Mouse (Mus musculus) heart, embryonic 11.5 days (tissue): ENCODE measurements at regions not wholly inside any gene's neighbourhood (a gene's known extent, or its start where the extent isn't known, plus 50 kb on each side); places are given as distances from the start of the nearest gene placed in this dataset.

Experiments used
- ATAC-seq: fragments of 200-750 bp; cut with Nextera tagmentation; replicated peaks from 2 replicates; pipeline ENCODE4 v1.8.0; 2017; ENCODE audit warnings: moderate library complexity; ENCODE audit not compliant: insufficient number of reproducible peaks, low FRiP score, low TSS enrichment
- H3K27ac ChIP-seq: fragments of 300-500 bp; sonication (generic); 2 replicates; pipeline ENCODE4 v1.5.1; 2014; ENCODE audit warnings: mild to moderate bottlenecking, low read depth, low read length
- H3K27me3 ChIP-seq: fragments of 300-500 bp; sonication (generic); 2 replicates; pipeline ENCODE4 v1.6.1; 2014; ENCODE audit warnings: mild to moderate bottlenecking, low read length, mixed read lengths; ENCODE audit not compliant: control insufficient read depth, insufficient read depth
- H3K36me3 ChIP-seq: fragments of 300-500 bp; sonication (generic); 2 replicates; pipeline ENCODE4 v1.6.1; 2014; ENCODE audit warnings: mild to moderate bottlenecking, low read length, moderate library complexity, mixed read lengths; ENCODE audit not compliant: control insufficient read depth, insufficient read depth
- H3K4me1 ChIP-seq: fragments of 300-500 bp; sonication (generic); 2 replicates; pipeline ENCODE4 v1.6.1; 2014; ENCODE audit warnings: low read length; ENCODE audit not compliant: control insufficient read depth, insufficient read depth
- H3K4me2 ChIP-seq: fragments of 300-500 bp; sonication (generic); 2 replicates; pipeline ENCODE4 v1.6.1; 2014; ENCODE audit warnings: mild to moderate bottlenecking, moderate library complexity
- H3K4me3 ChIP-seq: fragments of 300-500 bp; sonication (generic); 2 replicates; pipeline ENCODE4 v1.5.1; 2014; ENCODE audit warnings: low read depth, low read length
- H3K9ac ChIP-seq: fragments of 300-500 bp; sonication (generic); 2 replicates; pipeline ENCODE4 v1.6.1; 2014; ENCODE audit warnings: mild to moderate bottlenecking, low read depth, low read length, moderate library complexity
- H3K9me3 ChIP-seq: fragments of 300-500 bp; sonication (generic); replicated peaks from 2 replicates; pipeline ENCODE4 v1.6.1; 2016; ENCODE audit warnings: low read length; ENCODE audit not compliant: control insufficient read depth
- WGBS: fragments of 180-500 bp; shearing (Covaris S2); extraction: QIAGEN DNeasy Blood & Tissue Kit; methylation state at CpG from one replicate; pipeline ENCODE4 v1.1.7; 2014; ENCODE audit not compliant: insufficient replicate concordance; 5-methylcytosine and 5-hydroxymethylcytosine counted together

- no peaks in the 10 kb centered on the region for H3K36me3 ChIP-seq
- 83% methylated on average over 1 of the region's 1 CpGs for WGBS
- no peak overlapping the region for H3K27ac ChIP-seq
- no peak for ATAC-seq
- no peak overlapping the region for H3K4me2 ChIP-seq
- H3K4me1 ChIP-seq, result 0 out of 2 replicates have a peak, but pooled peaks cover 3% of the 10 kb centered on the region
- no peaks in the 10 kb centered on the region for H3K27me3 ChIP-seq
- H3K9me3 ChIP-seq, result no peaks in the 10 kb centered on the region
- H3K9ac ChIP-seq, result no peak overlapping the region
- H3K4me3 ChIP-seq, result no peak overlapping the region
Observed at GRCm38 (mm10) chr11:19299411-19299810, 280.6 kb upstream of the Meis1 start.

GRCm38 (mm10) chr11:19306687-19307086 lies 287.9 kb upstream of the Meis1 start:
- no peaks in the 10 kb centered on the region for H3K9me3 ChIP-seq
- WGBS, result 82% methylated on average over 5 of the region's 5 CpGs
- no peak overlapping the region for H3K4me2 ChIP-seq
- H3K36me3 ChIP-seq, result no peaks in the 10 kb centered on the region
- no peaks in the 10 kb centered on the region for H3K27me3 ChIP-seq
- no peak overlapping the region for H3K27ac ChIP-seq
- no peak overlapping the region for H3K9ac ChIP-seq
- no peak overlapping the region for H3K4me3 ChIP-seq
- no peak for ATAC-seq
- 0 out of 2 replicates have a peak, but pooled peaks cover 3% of the 10 kb centered on the region for H3K4me1 ChIP-seq

- no peak for ATAC-seq
- H3K9me3 ChIP-seq, result no peaks in the 10 kb centered on the region
- no peak overlapping the region for H3K4me2 ChIP-seq
- no peak overlapping the region for H3K9ac ChIP-seq
- H3K36me3 ChIP-seq, result no peaks in the 10 kb centered on the region
- H3K27ac ChIP-seq, result no peak overlapping the region
- H3K4me3 ChIP-seq, result no peak overlapping the region
- 44% methylated on average over 3 of the region's 3 CpGs for WGBS
- H3K4me1 ChIP-seq, result no peaks in the 10 kb centered on the region
- H3K27me3 ChIP-seq, result no peaks in the 10 kb centered on the region
Observed at GRCm38 (mm10) chr11:19330685-19331239, 312.0 kb upstream of the Meis1 start.

GRCm38 (mm10) chr11:19332274-19332673 lies 313.5 kb upstream of the Meis1 start:
- H3K36me3 ChIP-seq, result no peaks in the 10 kb centered on the region
- H3K4me3 ChIP-seq, result no peak overlapping the region
- no peaks in the 10 kb centered on the region for H3K27me3 ChIP-seq
- H3K9me3 ChIP-seq, result no peaks in the 10 kb centered on the region
- H3K4me2 ChIP-seq, result no peak overlapping the region
- H3K27ac ChIP-seq, result no peak overlapping the region
- H3K4me1 ChIP-seq, result no peaks in the 10 kb centered on the region
- H3K9ac ChIP-seq, result no peak overlapping the region
- no peak for ATAC-seq

- H3K4me3 ChIP-seq, result no peak overlapping the region
- H3K9me3 ChIP-seq, result no peaks in the 10 kb centered on the region
- no peaks in the 10 kb centered on the region for H3K4me1 ChIP-seq
- no peak overlapping the region for H3K27ac ChIP-seq
- H3K4me2 ChIP-seq, result no peak overlapping the region
- no peaks in the 10 kb centered on the region for H3K27me3 ChIP-seq
- ATAC-seq, result no peak
- H3K9ac ChIP-seq, result no peak overlapping the region
- WGBS, result 10% methylated on average over 1 of the region's 1 CpGs
- H3K36me3 ChIP-seq, result no peaks in the 10 kb centered on the region
Observed at GRCm38 (mm10) chr11:19332727-19333126, 313.9 kb upstream of the Meis1 start.

GRCm38 (mm10) chr11:19333908-19334487 lies 315.2 kb upstream of the Meis1 start:
- Histone ChIP-seq H3K27ac (no peak overlapping the region), H3K4me1 (no peaks in the 10 kb centered on the region), H3K36me3 (no peaks in the 10 kb centered on the region), H3K4me3 (no peak overlapping the region), H3K4me2 (no peak overlapping the region), H3K27me3 (no peaks in the 10 kb centered on the region), H3K9ac (no peak overlapping the region), H3K9me3 (no peaks in the 10 kb centered on the region)
- no peak for ATAC-seq
- 88% methylated on average over 1 of the region's 1 CpGs for WGBS

- no peak overlapping the region for H3K4me2 ChIP-seq
- no peaks in the 10 kb centered on the region for H3K36me3 ChIP-seq
- no peak overlapping the region for H3K4me3 ChIP-seq
- 78% methylated on average over 3 of the region's 3 CpGs for whole genome bisulfite sequencing
- no peak overlapping the region for H3K27ac ChIP-seq
- no peaks in the 10 kb centered on the region for H3K4me1 ChIP-seq
- H3K27me3 ChIP-seq, result no peaks in the 10 kb centered on the region
- no peaks in the 10 kb centered on the region for H3K9me3 ChIP-seq
- no peak overlapping the region for H3K9ac ChIP-seq
- no peak for ATAC-seq
Observed at GRCm38 (mm10) chr11:19335384-19335783, 316.6 kb upstream of the Meis1 start.

GRCm38 (mm10) chr11:19339721-19340317 lies 321.0 kb upstream of the Meis1 start:
- no peaks in the 10 kb centered on the region for H3K36me3 ChIP-seq
- H3K4me3 ChIP-seq, result no peak overlapping the region
- H3K4me2 ChIP-seq, result no peak overlapping the region
- no peaks in the 10 kb centered on the region for H3K9me3 ChIP-seq
- no peak overlapping the region for H3K9ac ChIP-seq
- WGBS, result 90% methylated on average over 7 of the region's 7 CpGs
- ATAC-seq, result no peak
- H3K4me1 ChIP-seq, result no peaks in the 10 kb centered on the region
- no peak overlapping the region for H3K27ac ChIP-seq
- H3K27me3 ChIP-seq, result no peaks in the 10 kb centered on the region

- Histone ChIP-seq H3K9me3 (no peaks in the 10 kb centered on the region), H3K4me1 (no peaks in the 10 kb centered on the region), H3K36me3 (no peaks in the 10 kb centered on the region), H3K4me2 (no peak overlapping the region), H3K4me3 (no peak overlapping the region), H3K27ac (no peak overlapping the region), H3K27me3 (no peaks in the 10 kb centered on the region), H3K9ac (no peak overlapping the region)
- WGBS, result 88% methylated on average over 5 of the region's 5 CpGs
- ATAC-seq, result no peak
Observed at GRCm38 (mm10) chr11:19340889-19341288, 322.1 kb upstream of the Meis1 start.
